In the genomic region with DNA sequence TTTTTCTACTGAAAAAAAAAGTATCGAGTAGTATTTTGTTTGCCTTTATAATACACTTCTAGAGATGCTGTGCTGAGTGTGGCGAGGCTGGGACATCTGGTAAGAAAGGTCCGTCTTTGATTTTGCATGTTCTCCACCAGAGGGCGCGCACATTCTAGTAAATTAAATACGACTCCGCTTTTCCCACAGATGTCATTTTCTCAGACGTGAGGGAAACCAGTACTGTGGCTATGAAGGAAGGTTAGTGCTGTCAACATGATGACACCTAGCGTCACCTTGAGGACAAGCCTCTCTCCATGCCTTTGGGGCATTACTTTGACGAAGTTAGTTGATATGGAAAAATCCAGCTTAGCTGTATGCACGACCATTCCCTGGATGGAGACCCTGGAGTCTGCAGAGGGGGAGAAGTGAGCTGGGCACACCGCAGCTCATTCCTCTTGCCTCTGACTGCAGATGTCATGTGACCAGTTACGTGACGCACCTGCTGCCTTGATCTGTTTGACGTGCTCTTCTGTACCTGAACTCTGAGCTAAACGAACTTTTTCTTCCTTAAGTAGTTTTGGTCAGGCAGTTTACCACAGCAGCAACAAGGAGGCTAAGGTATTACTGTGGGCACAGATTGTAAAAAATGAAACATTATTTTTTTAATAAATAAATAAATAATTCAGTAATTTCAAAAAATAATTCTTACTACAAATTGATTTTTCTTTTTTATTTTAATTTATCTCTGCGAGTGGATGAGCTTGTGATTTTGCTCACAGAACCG, we compare ENCODE assay signal across 9 mouse cellular contexts. TPM values are rescaled to one million over a fixed set of nuclear protein-coding genes. Genes with fewer than 3 reads are reported as not detected.
DNase-seq lines count a peak whose midpoint lies in the region; ATAC-seq lines count a peak whose summit lies in the region.
"Had no signal": no experiment of that assay in that cellular context is flagged by ENCODE, and none has a peak within 500 bp of the region (broad histone marks: within the 10 kb centered on the region; RNA-seq: fewer than 3 reads in every experiment).

No protein-coding gene starts in this region.

- DNase-seq in ovary, postnatal 10 days (ENCODE audit: low spot score) = peak; percentile 21
- no peak for DNase-seq in ovary, adult 18-20 months (ENCODE audit: low spot score)
- DNase-seq in embryo, embryonic 10.5 days (ENCODE audit: low spot score) = peak; percentile 91
- peak; percentile 92 for DNase-seq in heart, adult 11 months
- DNase-seq in kidney, adult 11 months = peak; percentile 22
- DNase-seq in limb, embryonic 10.5 days (ENCODE audit: low spot score) = peak; percentile 80
- DNase-seq in spleen, postnatal 4 days (ENCODE audit: low spot score in 2 of 2) = peak; percentile 26 to 73

- H3K27me3 ChIP-seq in limb, embryonic 10.5 days (ENCODE audit: low read depth, poor library complexity, severe bottlenecking) = 0 out of 2 replicates have a peak, but pooled peaks cover 5% of the 10 kb centered on the region
- H3K27me3 ChIP-seq in midbrain, embryonic 15.5 days (replicated peaks) = no peaks in the 10 kb centered on the region

- H3K9me3 ChIP-seq in limb, embryonic 10.5 days (replicated peaks) = no peaks in the 10 kb centered on the region
- no peaks in the 10 kb centered on the region for H3K9me3 ChIP-seq in midbrain, embryonic 15.5 days

- H3K4me1 ChIP-seq in limb, embryonic 10.5 days = no peaks in the 10 kb centered on the region
- H3K4me1 ChIP-seq in midbrain, embryonic 15.5 days = peaks cover 2% of the 10 kb centered on the region; the same call in 1 of the 2 replicates

- 37% methylated on average over 18 of the region's 18 CpGs for WGBS in limb, embryonic 10.5 days
- WGBS in midbrain, embryonic 15.5 days = 31% methylated on average over 18 of the region's 18 CpGs

- peak; percentile 90 for ATAC-seq in midbrain, embryonic 15.5 days (replicated peaks)

- H3K27ac ChIP-seq in limb, embryonic 10.5 days = no peak overlapping the region
- no peak overlapping the region for H3K27ac ChIP-seq in midbrain, embryonic 15.5 days

- H3K9ac ChIP-seq in midbrain, embryonic 15.5 days = no peak overlapping the region

- peak overlapping the region; percentile 23; the same call in 1 of the 2 replicates for H3K4me2 ChIP-seq in midbrain, embryonic 15.5 days

- no peaks in the 10 kb centered on the region for H3K36me3 ChIP-seq in limb, embryonic 10.5 days
- no peaks in the 10 kb centered on the region for H3K36me3 ChIP-seq in midbrain, embryonic 15.5 days (replicated peaks)
- H3K36me3 ChIP-seq: G1E had no signal

- H3K4me3 ChIP-seq in limb, embryonic 10.5 days = no peak overlapping the region
- H3K4me3 ChIP-seq in midbrain, embryonic 15.5 days = no peak overlapping the region

RNA-seq across cellular contexts. Expression of gene Mep1a, which starts 16.2 kb away (rescaled TPM):
- polyA plus RNA-seq in limb, embryonic 10.5 days (2016; fragmentation: Nextera tagmentation; extraction: Ambion mirVana) = not detected in 2 replicates
- polyA plus RNA-seq in midbrain, embryonic 15.5 days (2015; fragmentation: Nextera tagmentation; extraction: Ambion mirVana) = 0.10 TPM in 1 of 2 replicates, not detected in the other
- polyA plus RNA-seq: G1E had no signal

RNA-seq across cellular contexts. Expression of gene Ankrd66, which starts 24.6 kb away (rescaled TPM):
- 0.18 TPM in 1 of 2 replicates, not detected in the other for polyA plus RNA-seq in limb, embryonic 10.5 days (2016; fragmentation: Nextera tagmentation; extraction: Ambion mirVana)
- 0.43 and 0.50 TPM in 2 replicates for polyA plus RNA-seq in midbrain, embryonic 15.5 days (2015; fragmentation: Nextera tagmentation; extraction: Ambion mirVana)
- polyA plus RNA-seq: G1E had no signal

RNA-seq across cellular contexts. Expression of gene Pla2g7, which starts 49.1 kb away (rescaled TPM):
- polyA plus RNA-seq in limb, embryonic 10.5 days (2016; fragmentation: Nextera tagmentation; extraction: Ambion mirVana) = 1.0 and 2.2 TPM in 2 replicates
- polyA plus RNA-seq in midbrain, embryonic 15.5 days (2015; fragmentation: Nextera tagmentation; extraction: Ambion mirVana) = 14.5 and 22.4 TPM in 2 replicates
- polyA plus RNA-seq: G1E had no signal
